Mouse (Mus musculus) splenic B cell, adult 2 months (primary cell): ENCODE data around the gene Prf1.

Experiments used
- DNase-seq: peaks from one replicate; pipeline ENCODE4 v3.0.0-alpha.2; 2011; ENCODE audit warnings: low read depth, low spot score
- H3K27me3 ChIP-seq: 2 replicates; pipeline ENCODE4 v1.6.1; 2012; ENCODE audit warnings: mild to moderate bottlenecking, low read length, moderate library complexity, mixed read lengths; ENCODE audit not compliant: control insufficient read depth, poor library complexity, insufficient read depth, severe bottlenecking
- H3K36me3 ChIP-seq: 2 replicates; pipeline ENCODE4 v1.6.1; 2012; ENCODE audit warnings: mild to moderate bottlenecking, low read length, moderate library complexity, mixed read lengths; ENCODE audit not compliant: control insufficient read depth, poor library complexity, insufficient read depth, severe bottlenecking

The Prf1 gene

DNA sequence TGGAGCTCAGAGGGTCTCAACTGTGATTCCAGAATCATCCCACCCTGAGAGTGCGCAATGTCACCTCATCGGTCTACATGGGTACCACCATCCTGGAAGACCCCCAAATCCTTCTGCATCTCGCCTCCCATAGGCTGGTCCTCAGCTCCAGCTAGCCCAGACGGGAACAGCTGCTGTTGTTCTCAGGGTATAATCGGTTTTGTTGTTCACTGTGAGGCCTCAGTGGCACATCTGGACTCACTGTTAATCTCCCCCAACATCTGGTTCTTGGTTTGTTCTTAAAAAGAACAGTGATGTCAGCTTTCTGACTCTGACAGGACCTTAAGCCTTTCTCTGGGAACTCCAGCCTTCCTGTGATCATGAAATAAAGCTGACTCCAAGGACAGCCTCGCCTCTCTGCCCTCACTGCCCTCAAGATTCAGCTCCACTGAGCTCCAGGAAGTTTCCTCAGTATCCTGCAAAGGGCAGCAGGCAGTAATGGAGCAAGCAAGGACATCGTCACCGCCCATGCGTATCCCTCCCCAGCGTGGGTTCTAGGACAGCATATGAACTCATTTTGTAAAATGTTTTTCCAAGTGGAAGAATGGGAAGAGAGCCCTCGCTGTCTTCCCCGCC lies 11.2 kb downstream of the Prf1 start:
- Histone ChIP-seq H3K36me3 (no peaks in the 10 kb centered on the region), H3K27me3 (no peaks in the 10 kb centered on the region)
- DNase-seq = no peak

DNA sequence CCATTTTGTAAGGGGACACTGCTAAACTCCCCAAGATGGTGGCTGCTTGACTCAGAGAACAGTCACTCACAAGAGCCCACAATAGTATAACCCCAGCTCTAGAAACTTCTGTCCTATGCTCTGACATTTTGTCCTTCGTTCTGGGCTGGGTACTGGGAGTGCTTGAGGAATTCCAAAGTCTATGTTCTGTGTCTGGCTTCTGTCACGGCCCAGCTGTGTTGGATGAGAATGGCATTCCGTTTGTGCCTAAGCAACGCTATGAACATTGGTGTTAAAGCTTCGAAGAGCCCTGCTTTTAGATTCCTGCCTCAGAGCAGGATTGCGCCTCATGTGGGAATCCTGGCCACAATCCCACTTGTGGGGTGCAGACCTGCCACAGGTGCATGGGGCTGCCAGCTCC lies 14.5 kb downstream of the Prf1 start:
- no peak for DNase-seq
- no peaks in the 10 kb centered on the region for H3K27me3 ChIP-seq
- no peaks in the 10 kb centered on the region for H3K36me3 ChIP-seq

DNA sequence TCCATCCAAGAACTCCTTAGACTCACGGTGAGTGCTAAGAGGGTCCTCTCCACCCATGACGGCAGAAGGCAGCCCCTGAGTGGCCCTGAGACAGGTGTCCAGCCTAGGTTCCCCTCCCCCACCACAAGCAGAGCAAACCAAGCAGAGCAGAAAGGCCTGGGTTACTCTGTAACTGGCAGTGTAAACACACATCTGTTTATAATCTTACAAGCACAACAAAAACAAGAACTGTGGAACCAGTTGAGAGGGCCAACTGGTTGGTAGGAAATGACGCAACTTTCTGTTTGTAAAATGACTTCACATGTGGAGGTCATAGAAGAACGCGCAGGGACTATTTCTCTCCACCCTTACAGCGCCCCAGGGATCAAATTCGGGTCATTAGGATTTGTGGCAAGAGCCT lies 15.1 kb downstream of the Prf1 start:
- no peaks in the 10 kb centered on the region for H3K27me3 ChIP-seq
- DNase-seq = no peak
- H3K36me3 ChIP-seq = no peaks in the 10 kb centered on the region

DNA sequence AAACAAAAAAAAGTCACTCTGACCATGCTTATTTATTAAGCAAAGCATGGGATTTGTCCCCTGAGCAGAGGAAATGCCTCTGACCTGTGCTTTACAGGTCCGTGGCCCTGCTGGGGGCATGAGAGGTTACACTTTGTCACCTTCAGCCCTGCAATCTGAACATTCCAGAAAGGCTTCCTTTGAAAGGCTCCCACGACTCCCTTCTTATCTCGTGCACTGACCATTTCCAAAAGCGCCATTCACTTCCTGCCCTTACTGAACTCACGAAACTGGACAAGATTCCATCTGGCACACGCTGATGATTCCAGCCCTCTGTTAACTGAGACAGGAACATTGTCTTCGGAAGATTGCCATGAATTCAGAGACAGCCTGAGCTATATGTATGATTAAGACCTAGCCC lies 16.1 kb downstream of the Prf1 start:
- H3K27me3 ChIP-seq = no peaks in the 10 kb centered on the region
- H3K36me3 ChIP-seq = no peaks in the 10 kb centered on the region
- no peak for DNase-seq

DNA sequence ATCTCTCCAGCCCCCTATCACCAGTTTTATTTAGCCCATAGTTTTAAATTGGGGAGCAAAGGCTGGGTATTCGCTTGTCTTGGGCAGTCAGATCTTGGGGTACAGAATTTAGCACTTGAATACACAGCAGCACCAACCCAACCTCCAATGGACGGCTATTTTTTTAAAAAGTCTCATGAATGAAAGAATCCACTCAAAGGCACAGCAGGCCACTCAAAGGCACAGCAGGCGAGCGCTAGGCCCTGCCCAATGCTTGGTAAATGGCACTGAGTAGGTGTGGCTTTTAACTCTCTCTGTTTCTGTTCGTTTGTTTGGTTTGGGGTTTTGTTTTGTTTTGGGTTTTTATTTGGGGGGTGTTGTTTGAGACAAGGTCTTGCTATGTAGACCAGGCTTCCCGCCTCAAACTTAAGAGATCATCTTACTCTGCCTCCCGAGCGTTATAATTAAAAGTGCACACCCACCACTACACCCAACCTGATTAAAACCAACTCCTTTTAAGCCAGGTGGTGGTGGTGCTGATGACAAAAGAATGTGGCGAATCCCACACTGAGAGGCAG lies 17.8 kb downstream of the Prf1 start:
- Histone ChIP-seq H3K36me3 (no peaks in the 10 kb centered on the region), H3K27me3 (no peaks in the 10 kb centered on the region)
- DNase-seq = no peak

DNA sequence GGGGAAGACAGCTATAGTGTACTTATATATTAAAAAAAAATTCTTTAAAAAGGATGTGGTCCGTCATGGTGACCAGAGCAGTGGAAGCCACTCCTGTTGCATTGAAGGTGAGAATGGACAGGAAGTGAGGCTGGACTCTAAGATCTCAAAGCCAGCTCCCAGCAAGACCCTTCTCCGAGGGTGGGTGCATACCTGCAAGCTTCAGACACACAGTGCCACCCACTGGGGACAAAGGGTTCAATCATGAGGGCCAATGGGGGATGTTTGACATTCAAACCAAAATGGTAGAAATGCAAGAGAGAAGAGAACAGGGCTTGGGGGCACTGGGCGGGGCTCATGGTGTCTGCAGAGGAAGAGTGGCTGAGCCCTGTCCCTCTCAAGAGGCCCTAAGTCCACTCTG lies 20.9 kb downstream of the Prf1 start:
- Histone ChIP-seq H3K36me3 (no peaks in the 10 kb centered on the region), H3K27me3 (no peaks in the 10 kb centered on the region)
- DNase-seq = no peak

DNA sequence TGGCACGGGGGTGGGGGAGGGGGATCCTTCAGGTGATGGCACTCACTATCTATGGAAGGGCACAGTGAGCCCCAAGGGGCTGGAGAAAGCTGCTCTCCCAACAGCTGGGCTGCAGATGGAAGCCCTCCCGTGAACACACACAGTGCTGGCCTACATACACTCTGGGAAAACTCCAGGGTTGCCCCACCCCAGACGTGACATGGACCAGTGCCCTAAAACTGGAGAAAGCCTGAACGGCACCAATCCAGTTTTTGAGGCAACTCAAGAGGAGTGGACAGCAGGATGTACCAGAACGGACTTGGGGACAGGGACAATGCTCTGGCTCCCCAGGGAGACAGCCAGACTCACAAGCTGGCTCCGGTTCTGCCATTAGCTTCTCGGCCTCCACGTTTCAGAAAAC lies 27.1 kb downstream of the Prf1 start:
- Histone ChIP-seq H3K36me3 (no peaks in the 10 kb centered on the region), H3K27me3 (no peaks in the 10 kb centered on the region)
- DNase-seq = no peak

DNA sequence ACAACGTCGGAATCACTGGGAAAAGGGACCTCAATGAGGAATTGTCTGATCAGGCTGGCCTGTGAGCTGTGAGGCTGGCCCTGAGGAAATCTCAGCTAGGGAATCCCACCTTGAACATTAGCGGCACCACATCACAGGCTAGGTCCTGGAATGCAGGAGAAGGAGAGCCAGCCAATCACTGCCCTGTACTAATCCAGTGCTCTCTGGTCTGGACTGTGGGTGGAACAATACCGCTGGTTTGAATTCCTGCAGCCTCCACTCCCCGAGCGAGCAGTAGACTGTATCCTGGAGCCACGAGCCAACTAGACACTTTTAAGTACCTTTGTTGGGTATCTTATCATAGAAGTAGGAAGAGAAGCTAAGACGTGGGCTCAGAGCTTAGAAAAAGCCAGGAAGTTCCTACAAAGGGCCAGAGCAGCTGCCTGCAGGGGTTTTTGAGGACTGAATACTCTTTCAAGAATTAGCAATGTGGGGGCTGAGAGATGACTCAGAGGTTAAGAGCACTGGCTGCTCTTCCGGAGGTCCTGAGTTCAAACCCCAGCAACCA lies 28.2 kb downstream of the Prf1 start:
- no peak for DNase-seq
- Histone ChIP-seq H3K36me3 (no peaks in the 10 kb centered on the region), H3K27me3 (no peaks in the 10 kb centered on the region)

DNA sequence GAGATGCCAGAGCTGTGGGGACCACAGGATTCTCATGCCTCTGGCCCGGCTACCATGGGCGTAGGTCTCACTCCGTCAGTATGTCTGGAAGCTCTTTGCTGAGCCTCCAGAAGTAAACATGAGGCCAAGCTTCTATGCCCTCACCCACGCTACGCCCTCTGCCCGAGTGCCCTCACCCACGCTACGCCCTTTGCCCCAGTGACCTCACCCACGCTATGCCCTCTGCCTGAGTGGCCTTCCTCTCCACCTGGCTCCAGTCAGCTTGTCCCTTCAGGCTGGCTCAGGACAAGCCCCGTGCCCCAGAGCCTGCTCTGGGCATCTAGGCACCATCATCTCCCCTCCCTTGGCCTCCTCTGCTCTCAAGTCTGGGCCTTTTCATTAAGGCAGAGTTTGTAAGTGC lies 29.9 kb downstream of the Prf1 start:
- no peak for DNase-seq
- no peaks in the 10 kb centered on the region for H3K27me3 ChIP-seq
- no peaks in the 10 kb centered on the region for H3K36me3 ChIP-seq

DNA sequence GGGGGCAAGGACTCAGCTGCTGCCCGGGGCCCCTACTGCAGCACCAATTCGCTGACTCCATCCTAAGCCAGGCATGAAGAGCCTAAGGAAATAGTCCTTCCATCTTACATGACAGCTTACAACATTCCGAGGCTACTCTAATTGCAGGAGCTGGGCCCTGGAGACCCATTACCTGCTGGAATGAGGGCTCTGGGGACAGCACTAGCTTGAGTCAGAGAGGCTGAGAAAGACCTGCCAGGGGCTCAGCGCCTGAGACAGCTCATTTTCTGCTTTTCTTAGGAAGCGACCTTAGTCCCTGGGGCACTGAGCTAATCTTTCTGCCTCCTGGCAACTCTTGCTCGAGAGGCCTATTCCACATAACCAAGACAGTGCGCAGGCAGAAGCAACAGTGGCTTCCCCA lies 31.3 kb downstream of the Prf1 start:
- H3K36me3 ChIP-seq = no peaks in the 10 kb centered on the region
- DNase-seq = no peak
- H3K27me3 ChIP-seq = no peaks in the 10 kb centered on the region

DNA sequence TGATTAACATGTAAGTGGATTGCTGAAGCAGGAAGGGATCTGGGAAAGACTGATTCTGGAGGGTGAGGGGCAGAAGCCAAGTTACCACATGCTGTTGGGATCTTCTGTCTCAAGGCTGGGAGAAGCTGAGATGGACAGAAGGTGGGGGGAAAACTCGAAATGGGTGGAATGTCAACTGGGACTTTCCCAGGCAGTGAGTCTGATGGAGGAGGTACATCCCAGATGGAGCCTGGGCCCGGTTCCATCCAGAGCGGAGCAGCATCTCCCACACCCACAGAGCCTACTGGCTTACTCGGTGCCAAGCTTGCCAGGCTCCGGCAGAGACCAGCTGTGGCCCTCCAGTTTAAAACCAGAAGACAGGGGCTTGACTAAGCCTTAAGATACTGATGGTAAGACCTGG lies 33.4 kb downstream of the Prf1 start:
- Histone ChIP-seq H3K27me3 (no peaks in the 10 kb centered on the region), H3K36me3 (no peaks in the 10 kb centered on the region)
- DNase-seq = no peak

DNA sequence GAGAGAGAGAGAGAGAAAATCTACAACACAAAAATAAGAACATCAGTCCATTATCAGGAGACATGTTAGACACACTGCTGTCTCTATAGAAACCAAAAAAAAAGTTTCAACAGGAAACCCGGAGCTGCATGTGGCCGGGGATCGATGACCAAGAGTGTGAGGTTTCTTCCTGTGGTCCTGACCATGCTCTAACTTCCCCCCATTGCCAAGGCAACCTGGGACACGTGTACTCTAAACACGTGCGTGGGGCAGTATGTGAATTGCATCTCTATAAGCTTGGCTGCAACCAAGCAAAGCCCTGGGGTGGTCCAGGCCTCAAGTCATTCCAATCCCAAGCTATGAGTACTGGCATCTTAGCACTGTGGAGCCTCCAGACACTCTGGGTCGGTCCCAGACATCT lies 36.9 kb downstream of the Prf1 start:
- Histone ChIP-seq H3K36me3 (no peaks in the 10 kb centered on the region), H3K27me3 (no peaks in the 10 kb centered on the region)
- DNase-seq = no peak

DNA sequence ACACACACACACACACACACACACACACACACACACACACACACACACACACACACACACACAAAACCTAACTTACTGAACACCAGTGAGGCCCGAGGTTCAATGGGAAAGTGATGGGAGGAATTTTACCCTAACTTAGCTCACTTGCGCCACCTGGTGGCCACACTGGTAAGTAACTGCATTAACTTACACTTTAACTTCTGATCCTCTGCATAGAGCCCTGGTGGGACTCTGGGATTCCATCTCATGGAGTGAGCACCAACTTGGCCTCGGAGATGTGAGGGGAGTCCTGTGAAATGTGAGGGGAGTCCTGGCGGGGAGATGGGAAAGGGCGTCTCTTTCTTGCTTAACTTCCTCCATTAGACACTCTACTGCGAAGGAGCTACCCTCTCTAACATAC lies 38.5 kb downstream of the Prf1 start:
- peak; percentile 79 for DNase-seq
- H3K36me3 ChIP-seq = no peaks in the 10 kb centered on the region
- no peaks in the 10 kb centered on the region for H3K27me3 ChIP-seq

DNA sequence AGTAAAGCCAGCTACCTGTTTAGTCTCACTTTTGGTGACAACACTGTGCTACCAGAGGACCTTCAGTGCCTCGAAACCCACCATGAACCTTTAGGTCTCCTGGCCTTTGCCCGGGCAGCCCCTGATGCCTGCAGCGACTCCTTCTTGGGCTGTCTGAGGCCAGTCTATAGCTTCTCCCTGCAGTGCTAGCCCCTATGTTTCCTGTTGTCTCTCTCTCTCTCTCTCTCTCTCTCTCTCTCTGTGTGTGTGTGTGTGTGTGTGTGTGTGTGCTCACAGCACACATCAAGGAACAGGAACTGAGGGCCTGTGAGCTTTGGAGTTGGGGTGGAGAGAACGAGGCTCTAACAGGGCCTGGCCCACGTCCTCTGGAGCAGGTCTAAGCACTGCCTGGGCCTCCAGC lies 39.0 kb downstream of the Prf1 start:
- no peaks in the 10 kb centered on the region for H3K27me3 ChIP-seq
- no peak for DNase-seq
- H3K36me3 ChIP-seq = no peaks in the 10 kb centered on the region

DNA sequence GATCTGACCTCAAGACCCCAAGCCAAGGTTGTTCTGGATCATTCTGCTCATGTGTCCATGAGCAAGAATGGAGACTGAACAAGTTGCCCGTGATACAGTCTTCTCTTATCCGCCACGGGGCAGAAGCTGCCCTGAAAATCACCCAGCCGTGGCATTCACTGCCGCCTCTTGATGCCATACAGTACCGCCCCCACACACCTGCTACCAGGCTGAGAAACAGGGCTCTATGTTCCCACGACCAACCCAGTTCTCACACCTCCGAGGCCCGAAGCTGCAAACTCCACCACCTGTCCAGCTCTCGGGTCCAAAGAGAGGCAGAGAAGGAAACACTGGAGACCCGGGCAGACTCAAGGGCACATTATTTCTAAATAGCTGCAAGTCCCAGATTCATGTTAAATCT lies 40.0 kb downstream of the Prf1 start:
- DNase-seq = no peak
- H3K27me3 ChIP-seq = no peaks in the 10 kb centered on the region
- no peaks in the 10 kb centered on the region for H3K36me3 ChIP-seq

DNA sequence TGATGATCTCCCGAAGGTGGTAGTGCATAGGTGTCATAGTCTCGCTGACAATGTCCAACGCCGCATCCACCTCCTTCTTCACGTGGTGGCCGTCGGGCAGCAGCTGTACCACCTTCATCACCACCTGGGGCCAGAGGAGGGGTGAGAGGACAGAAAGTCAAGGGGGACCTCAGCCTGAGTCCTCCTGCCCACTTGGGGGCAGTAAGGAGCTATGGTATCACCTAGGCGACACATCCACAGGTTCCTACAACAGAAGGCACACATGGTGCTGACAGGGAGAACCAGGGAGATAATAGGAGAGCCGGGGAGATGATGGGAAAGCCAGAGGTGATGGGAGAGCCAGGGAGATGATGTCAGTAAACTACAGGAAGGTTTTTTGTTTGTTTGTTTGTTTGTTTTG lies 41.6 kb downstream of the Prf1 start:
- Histone ChIP-seq H3K27me3 (no peaks in the 10 kb centered on the region), H3K36me3 (no peaks in the 10 kb centered on the region)
- no peak for DNase-seq
